Mouse (Mus musculus) midbrain, embryonic 13.5 days (tissue): Measurements from ENCODE around the gene Olfr1360. TPM values are rescaled to one million over a fixed set of nuclear protein-coding genes. Genes with fewer than 3 reads are reported as not detected.

ENCODE experiments used
- ATAC-seq: fragments of 200-750 bp; cut with Nextera tagmentation; 2 replicates; pipeline ENCODE4 v1.8.0; 2017; ENCODE audit warnings: mild to moderate bottlenecking, moderate TSS enrichment, moderate library complexity
- H3K27ac ChIP-seq: fragments of 300-500 bp; sonication (generic); 2 replicates; pipeline ENCODE4 v1.5.1; 2015; ENCODE audit warnings: inconsistent platforms, mild to moderate bottlenecking, moderate library complexity
- H3K27me3 ChIP-seq: fragments of 300-500 bp; sonication (generic); 2 replicates; pipeline ENCODE4 v1.6.1; 2015; ENCODE audit warnings: mild to moderate bottlenecking, inconsistent platforms
- H3K36me3 ChIP-seq: fragments of 300-500 bp; sonication (generic); 2 replicates; pipeline ENCODE4 v1.6.1; 2015; ENCODE audit warnings: mild to moderate bottlenecking, inconsistent platforms
- H3K4me1 ChIP-seq: fragments of 300-500 bp; sonication (generic); replicated peaks from 2 replicates; pipeline ENCODE4 v1.6.1; 2015; ENCODE audit warnings: inconsistent platforms
- H3K4me2 ChIP-seq: fragments of 300-500 bp; sonication (generic); replicated peaks from 2 replicates; pipeline ENCODE4 v1.6.1; 2015; ENCODE audit warnings: moderate library complexity, mild to moderate bottlenecking, inconsistent platforms
- H3K4me3 ChIP-seq: fragments of 300-500 bp; sonication (generic); replicated peaks from 2 replicates; pipeline ENCODE4 v1.5.1; 2015; ENCODE audit warnings: mild to moderate bottlenecking, inconsistent platforms
- H3K9ac ChIP-seq: fragments of 300-500 bp; sonication (generic); replicated peaks from 2 replicates; pipeline ENCODE4 v1.6.1; 2015; ENCODE audit warnings: mild to moderate bottlenecking, inconsistent platforms
- H3K9me3 ChIP-seq: fragments of 300-500 bp; sonication (generic); 2 replicates; pipeline ENCODE4 v1.6.1; 2016; ENCODE audit warnings: mild to moderate bottlenecking, inconsistent platforms
- WGBS: fragments of 180-500 bp; shearing (Covaris S2); methylation state at CpG from one replicate; pipeline ENCODE4 v1.1.7; 2015; 5-methylcytosine and 5-hydroxymethylcytosine counted together
- polyA plus RNA-seq: library from polyadenylated mRNA; unstranded; fragments of >200 nt; fragmentation: Nextera tagmentation; extraction: Ambion mirVana; gene quantifications from 2 replicates; pipeline ENCODE4 v1.2.1, GENCODE M21; 2015

Olfr1360 gene
- polyA plus RNA-seq, 1 experiment from 2014 or later = not detected

GRCm38 (mm10) chr13:21715131-21715863 is 38.1 kb upstream of the Olfr1360 start:
- peak overlapping the region; percentile 96 for H3K27ac ChIP-seq
- peak overlapping the region; percentile 65 for H3K9ac ChIP-seq
- H3K36me3 ChIP-seq = no peaks in the 10 kb centered on the region
- H3K4me3 ChIP-seq = peak overlapping the region; percentile 49
- H3K4me2 ChIP-seq = peak overlapping the region; percentile 77
- no peaks in the 10 kb centered on the region for H3K9me3 ChIP-seq
- ATAC-seq = peak; percentile 2; the same call in 1 of the 2 replicates
- no peaks in the 10 kb centered on the region for H3K27me3 ChIP-seq
- H3K4me1 ChIP-seq = peaks cover 38% of the 10 kb centered on the region
- under 1% methylated on average over 22 of the region's 22 CpGs for WGBS

- Histone ChIP-seq H3K27me3 (no peaks in the 10 kb centered on the region), H3K9me3 (no peaks in the 10 kb centered on the region), H3K36me3 (no peaks in the 10 kb centered on the region), H3K4me1 (peaks cover 33% of the 10 kb centered on the region), H3K4me3 (peak overlapping the region; percentile 49), H3K4me2 (peak overlapping the region; percentile 77), H3K9ac (peak overlapping the region; percentile 65; the same call in 1 of the 2 replicates), H3K27ac (peak overlapping the region; percentile 96; the same call in 1 of the 2 replicates)
- ATAC-seq = no peak
- WGBS = under 1% methylated on average over 7 of the region's 7 CpGs
These were observed 37.5 kb upstream of the Olfr1360 start for GRCm38 (mm10) chr13:21714725-21715124.

GRCm38 (mm10) chr13:21711698-21712097 is 34.5 kb upstream of the Olfr1360 start:
- 20% methylated on average over 4 of the region's 4 CpGs for WGBS
- no peak for ATAC-seq
- Histone ChIP-seq H3K4me2 (peak overlapping the region; percentile 68), H3K4me1 (peaks cover 16% of the 10 kb centered on the region), H3K27ac (no peak overlapping the region), H3K9me3 (no peaks in the 10 kb centered on the region), H3K4me3 (peak overlapping the region; percentile 44), H3K9ac (peak overlapping the region; percentile 42; the same call in 1 of the 2 replicates), H3K27me3 (no peaks in the 10 kb centered on the region), H3K36me3 (no peaks in the 10 kb centered on the region)

- no peaks in the 10 kb centered on the region for H3K27me3 ChIP-seq
- no peaks in the 10 kb centered on the region for H3K36me3 ChIP-seq
- H3K4me1 ChIP-seq = peaks cover 16% of the 10 kb centered on the region
- H3K4me2 ChIP-seq = peak overlapping the region; percentile 68
- peak; percentile 76 for ATAC-seq
- no peaks in the 10 kb centered on the region for H3K9me3 ChIP-seq
- peak overlapping the region; percentile 44 for H3K4me3 ChIP-seq
- 2% methylated on average over 22 of the region's 22 CpGs for WGBS
- H3K27ac ChIP-seq = no peak overlapping the region
- H3K9ac ChIP-seq = peak overlapping the region; percentile 42
These were observed 33.8 kb upstream of the Olfr1360 start for GRCm38 (mm10) chr13:21710821-21711525.

- Histone ChIP-seq H3K4me2 (peak overlapping the region; percentile 47), H3K4me1 (peaks cover 12% of the 10 kb centered on the region), H3K4me3 (peak overlapping the region; percentile 64), H3K9me3 (no peaks in the 10 kb centered on the region), H3K27me3 (no peaks in the 10 kb centered on the region), H3K9ac (peak overlapping the region; percentile 60), H3K27ac (peak overlapping the region; percentile 72), H3K36me3 (no peaks in the 10 kb centered on the region)
- under 1% methylated on average over 32 of the region's 32 CpGs for WGBS
- peak; percentile 83 for ATAC-seq
These were observed 33.0 kb upstream of the Olfr1360 start for GRCm38 (mm10) chr13:21710031-21710711.

- ATAC-seq = no peak
- no peaks in the 10 kb centered on the region for H3K36me3 ChIP-seq
- peaks cover 7% of the 10 kb centered on the region; the same call in 1 of the 2 replicates for H3K4me1 ChIP-seq
- no peak overlapping the region for H3K4me2 ChIP-seq
- no peak overlapping the region for H3K9ac ChIP-seq
- no peak overlapping the region for H3K4me3 ChIP-seq
- H3K27ac ChIP-seq = no peak overlapping the region
- 74% methylated on average over 4 of the region's 4 CpGs for WGBS
- no peaks in the 10 kb centered on the region for H3K27me3 ChIP-seq
- H3K9me3 ChIP-seq = no peaks in the 10 kb centered on the region
These were observed 29.5 kb upstream of the Olfr1360 start for GRCm38 (mm10) chr13:21706669-21707068.

- no peak within 1 kb of the TSS for H3K4me2 ChIP-seq
- H3K9ac ChIP-seq = no peak within 1 kb of the TSS
- H3K9me3 ChIP-seq = no peaks in the 10 kb centered on the region
- no peak for ATAC-seq
- no peak within 1 kb of the TSS for H3K4me3 ChIP-seq
- H3K4me1 ChIP-seq = no peaks in the 10 kb centered on the region
- H3K27me3 ChIP-seq = no peaks in the 10 kb centered on the region
- no peaks in the 10 kb centered on the region for H3K36me3 ChIP-seq
- H3K27ac ChIP-seq = no peak within 1 kb of the TSS
These were observed 20.6 kb upstream of the Olfr1360 start, which contains the start of gene Olfr1359 for GRCm38 (mm10) chr13:21697811-21698210. TSS of gene Olfr1359 (plus strand) at chr13:21698111.

GRCm38 (mm10) chr13:21663286-21663685 is 13.9 kb downstream of the Olfr1360 start, which contains the start of gene Olfr1361:
TSS of gene Olfr1361 (minus strand) at chr13:21663386.
- ATAC-seq = no peak
- 0 out of 2 replicates have a peak, but pooled peaks cover 2% of the 10 kb centered on the region for H3K9me3 ChIP-seq
- WGBS = 86% methylated on average over 2 of the region's 2 CpGs

GRCm38 (mm10) chr13:21642418-21642817 is 34.8 kb downstream of the Olfr1360 start, which contains the start of gene Olfr11:
TSS of gene Olfr11 (minus strand) at chr13:21642518.
- no peak for ATAC-seq
- 83% methylated on average over 2 of the region's 2 CpGs for WGBS
- H3K36me3 ChIP-seq = no peaks in the 10 kb centered on the region
- no peaks in the 10 kb centered on the region for H3K27me3 ChIP-seq
- H3K4me2 ChIP-seq = no peak within 1 kb of the TSS
- no peaks in the 10 kb centered on the region for H3K4me1 ChIP-seq
- no peak within 1 kb of the TSS for H3K9ac ChIP-seq
- no peak within 1 kb of the TSS for H3K27ac ChIP-seq
- no peaks in the 10 kb centered on the region for H3K9me3 ChIP-seq
- H3K4me3 ChIP-seq = no peak within 1 kb of the TSS

More at GRCm38 (mm10) chr13:21663286-21663685, 13.9 kb downstream of the Olfr1360 start, which contains the start of gene Olfr1361:
- Histone ChIP-seq H3K27me3 (no peaks in the 10 kb centered on the region), H3K4me3 (no peak within 1 kb of the TSS), H3K9ac (no peak within 1 kb of the TSS), H3K4me1 (no peaks in the 10 kb centered on the region), H3K4me2 (no peak within 1 kb of the TSS), H3K36me3 (no peaks in the 10 kb centered on the region), H3K27ac (no peak within 1 kb of the TSS)
